Mouse (Mus musculus) forebrain, embryonic 15.5 days (tissue): ENCODE measurements around the gene Hoxd4. TPM values are rescaled to one million over a fixed set of nuclear protein-coding genes. Genes with fewer than 3 reads are reported as not detected.

ENCODE experiments used
- ATAC-seq: fragments of 200-750 bp; cut with Nextera tagmentation; replicated peaks from 2 replicates; pipeline ENCODE4 v1.8.0; 2017; ENCODE audit warnings: mild to moderate bottlenecking, moderate TSS enrichment, moderate library complexity
- H3K27ac ChIP-seq: fragments of 300-500 bp; sonication (generic); replicated peaks from 2 replicates; pipeline ENCODE4 v1.5.1; 2015; ENCODE audit warnings: mild to moderate bottlenecking, inconsistent platforms
- H3K27me3 ChIP-seq: fragments of 300-500 bp; sonication (generic); 2 replicates; pipeline ENCODE4 v1.6.1; 2015; ENCODE audit warnings: inconsistent platforms
- H3K36me3 ChIP-seq: fragments of 300-500 bp; sonication (generic); 2 replicates; pipeline ENCODE4 v1.6.1; 2015; ENCODE audit warnings: mild to moderate bottlenecking, inconsistent platforms
- H3K4me1 ChIP-seq: fragments of 300-500 bp; sonication (generic); 2 replicates; pipeline ENCODE4 v1.6.1; 2015; ENCODE audit warnings: inconsistent platforms
- H3K4me2 ChIP-seq: fragments of 300-500 bp; sonication (generic); replicated peaks from 2 replicates; pipeline ENCODE4 v1.6.1; 2015; ENCODE audit warnings: mild to moderate bottlenecking, inconsistent platforms
- H3K4me3 ChIP-seq: fragments of 300-500 bp; sonication (generic); 2 replicates; pipeline ENCODE4 v1.5.1; 2015; ENCODE audit warnings: mild to moderate bottlenecking, inconsistent platforms
- H3K9ac ChIP-seq: fragments of 300-500 bp; sonication (generic); replicated peaks from 2 replicates; pipeline ENCODE4 v1.6.1; 2015; ENCODE audit warnings: mild to moderate bottlenecking, inconsistent platforms
- H3K9me3 ChIP-seq: fragments of 300-500 bp; sonication (generic); 2 replicates; pipeline ENCODE4 v1.6.1; 2016; ENCODE audit warnings: inconsistent platforms
- WGBS: fragments of 180-500 bp; shearing (Covaris S2); methylation state at CpG from one replicate; pipeline ENCODE4 v1.1.7; 2015; ENCODE audit warnings: mixed read lengths; 5-methylcytosine and 5-hydroxymethylcytosine counted together
- polyA plus RNA-seq: library from polyadenylated mRNA; unstranded; fragments of >200 nt; fragmentation: Nextera tagmentation; extraction: Ambion mirVana; gene quantifications from 2 replicates; pipeline ENCODE4 v1.2.1, GENCODE M21; 2015

The Hoxd4 gene
- polyA plus RNA-seq, 1 experiment from 2014 or later = not detected

GRCm38 (mm10) chr2:74690338-74690716, 21.4 kb upstream of the Hoxd4 start:
- Histone ChIP-seq H3K4me1 (no peaks in the 10 kb centered on the region), H3K27ac (no peak overlapping the region), H3K36me3 (no peaks in the 10 kb centered on the region), H3K27me3 (peaks cover 97% of the 10 kb centered on the region), H3K9me3 (no peaks in the 10 kb centered on the region), H3K9ac (no peak overlapping the region), H3K4me3 (no peak overlapping the region), H3K4me2 (no peak overlapping the region)
- ATAC-seq = no peak
- 10% methylated on average over 8 of the region's 8 CpGs for WGBS

GRCm38 (mm10) chr2:74691022-74691951, 20.4 kb upstream of the Hoxd4 start, which contains the start of gene Hoxd10:
TSS of gene Hoxd10 (plus strand) at chr2:74691924.
- Histone ChIP-seq H3K4me3 (no peak within 1 kb of the TSS), H3K9me3 (no peaks in the 10 kb centered on the region), H3K36me3 (no peaks in the 10 kb centered on the region), H3K27ac (no peak within 1 kb of the TSS), H3K9ac (no peak within 1 kb of the TSS), H3K4me2 (no peak within 1 kb of the TSS), H3K4me1 (no peaks in the 10 kb centered on the region), H3K27me3 (peaks cover 98% of the 10 kb centered on the region)
- WGBS = 1% methylated on average over 56 of the region's 56 CpGs
- no peak for ATAC-seq

GRCm38 (mm10) chr2:74691995-74692807, 19.5 kb upstream of the Hoxd4 start:
- WGBS = 4% methylated on average over 35 of the region's 35 CpGs
- no peak for ATAC-seq

GRCm38 (mm10) chr2:74692808-74693431, 18.8 kb upstream of the Hoxd4 start:
- no peaks in the 10 kb centered on the region for H3K36me3 ChIP-seq
- no peak overlapping the region for H3K4me3 ChIP-seq
- H3K4me1 ChIP-seq = peaks cover 5% of the 10 kb centered on the region
- H3K9ac ChIP-seq = no peak overlapping the region
- H3K9me3 ChIP-seq = no peaks in the 10 kb centered on the region
- H3K4me2 ChIP-seq = no peak overlapping the region
- WGBS = 1% methylated on average over 20 of the region's 20 CpGs
- no peak overlapping the region for H3K27ac ChIP-seq
- peaks cover 98% of the 10 kb centered on the region for H3K27me3 ChIP-seq
- no peak for ATAC-seq

More at GRCm38 (mm10) chr2:74691995-74692807, 19.5 kb upstream of the Hoxd4 start:
- no peaks in the 10 kb centered on the region for H3K9me3 ChIP-seq
- no peak overlapping the region for H3K4me3 ChIP-seq
- no peaks in the 10 kb centered on the region for H3K36me3 ChIP-seq
- H3K27ac ChIP-seq = no peak overlapping the region
- H3K4me1 ChIP-seq = no peaks in the 10 kb centered on the region
- peaks cover 98% of the 10 kb centered on the region for H3K27me3 ChIP-seq
- H3K4me2 ChIP-seq = no peak overlapping the region
- H3K9ac ChIP-seq = no peak overlapping the region

- no peaks in the 10 kb centered on the region for H3K9me3 ChIP-seq
- ATAC-seq = no peak
- no peak overlapping the region for H3K27ac ChIP-seq
- H3K4me3 ChIP-seq = no peak overlapping the region
- no peaks in the 10 kb centered on the region for H3K36me3 ChIP-seq
- WGBS = 10% methylated on average over 4 of the region's 4 CpGs
- H3K4me2 ChIP-seq = no peak overlapping the region
- peaks cover 97% of the 10 kb centered on the region for H3K27me3 ChIP-seq
- no peak overlapping the region for H3K9ac ChIP-seq
- peaks cover 11% of the 10 kb centered on the region for H3K4me1 ChIP-seq
These were observed 18.3 kb upstream of the Hoxd4 start for GRCm38 (mm10) chr2:74693432-74693827.

- no peak overlapping the region for H3K9ac ChIP-seq
- no peak overlapping the region for H3K4me3 ChIP-seq
- WGBS = 1% methylated on average over 16 of the region's 16 CpGs
- peaks cover 96% of the 10 kb centered on the region for H3K27me3 ChIP-seq
- H3K27ac ChIP-seq = no peak overlapping the region
- no peak overlapping the region for H3K4me2 ChIP-seq
- peaks cover 12% of the 10 kb centered on the region for H3K4me1 ChIP-seq
- no peaks in the 10 kb centered on the region for H3K36me3 ChIP-seq
- no peaks in the 10 kb centered on the region for H3K9me3 ChIP-seq
- ATAC-seq = no peak
These were observed 17.7 kb upstream of the Hoxd4 start for GRCm38 (mm10) chr2:74694066-74694465.

GRCm38 (mm10) chr2:74695383-74695782, 16.3 kb upstream of the Hoxd4 start:
- WGBS = 7% methylated on average over 1 of the region's 1 CpGs
- H3K9me3 ChIP-seq = no peaks in the 10 kb centered on the region
- no peak overlapping the region for H3K9ac ChIP-seq
- no peak for ATAC-seq
- H3K4me3 ChIP-seq = no peak overlapping the region
- H3K4me2 ChIP-seq = no peak overlapping the region
- no peak overlapping the region for H3K27ac ChIP-seq
- H3K4me1 ChIP-seq = peaks cover 12% of the 10 kb centered on the region
- no peaks in the 10 kb centered on the region for H3K36me3 ChIP-seq
- peaks cover 97% of the 10 kb centered on the region for H3K27me3 ChIP-seq

GRCm38 (mm10) chr2:74695813-74696430, 15.8 kb upstream of the Hoxd4 start:
- Histone ChIP-seq H3K4me2 (no peak overlapping the region), H3K36me3 (no peaks in the 10 kb centered on the region), H3K4me1 (peaks cover 12% of the 10 kb centered on the region), H3K9ac (no peak overlapping the region), H3K27me3 (peaks cover 98% of the 10 kb centered on the region), H3K27ac (no peak overlapping the region), H3K4me3 (no peak overlapping the region), H3K9me3 (no peaks in the 10 kb centered on the region)
- 5% methylated on average over 7 of the region's 7 CpGs for WGBS
- no peak for ATAC-seq

- 1% methylated on average over 34 of the region's 34 CpGs for WGBS
- Histone ChIP-seq H3K27me3 (peaks cover 98% of the 10 kb centered on the region), H3K4me2 (no peak overlapping the region), H3K4me1 (peaks cover 12% of the 10 kb centered on the region), H3K4me3 (no peak overlapping the region), H3K27ac (no peak overlapping the region), H3K9ac (no peak overlapping the region), H3K36me3 (no peaks in the 10 kb centered on the region), H3K9me3 (no peaks in the 10 kb centered on the region)
- ATAC-seq = no peak; the same call in 1 of the 2 replicates
These were observed 15.0 kb upstream of the Hoxd4 start for GRCm38 (mm10) chr2:74696442-74697335.

- H3K4me2 ChIP-seq = peak within 1 kb of the TSS; percentile 42
- H3K4me3 ChIP-seq = peak within 1 kb of the TSS; percentile 29
- H3K27me3 ChIP-seq = peaks cover 97% of the 10 kb centered on the region
- H3K4me1 ChIP-seq = peaks cover 12% of the 10 kb centered on the region
- peak; percentile 60 for ATAC-seq
- H3K36me3 ChIP-seq = no peaks in the 10 kb centered on the region
- H3K27ac ChIP-seq = no peak within 1 kb of the TSS
- H3K9me3 ChIP-seq = no peaks in the 10 kb centered on the region
- no peak within 1 kb of the TSS for H3K9ac ChIP-seq
- WGBS = under 1% methylated on average over 43 of the region's 43 CpGs
These were observed 14.1 kb upstream of the Hoxd4 start, which contains the start of gene Hoxd9 for GRCm38 (mm10) chr2:74697567-74698121. TSS of gene Hoxd9 (plus strand) at chr2:74697727.
